Mouse (Mus musculus) retina, adult 2 months (tissue): Measurements from ENCODE around the gene Ddah1.

Source experiments
- DNase-seq: peaks from one replicate; pipeline ENCODE4 v3.0.0-alpha.2; 2012; ENCODE audit warnings: low read depth, low spot score

Gene Ddah1

GRCm38 (mm10) chr3:145764416-145764815, 5.9 kb downstream of the Ddah1 start:
- no peak for DNase-seq

GRCm38 (mm10) chr3:145768439-145768838, 10.0 kb downstream of the Ddah1 start:
- no peak for DNase-seq

- no peak for DNase-seq
Observed at GRCm38 (mm10) chr3:145773384-145773783, 14.9 kb downstream of the Ddah1 start.

GRCm38 (mm10) chr3:145774336-145774735, 15.9 kb downstream of the Ddah1 start:
- DNase-seq: no peak

DNA sequence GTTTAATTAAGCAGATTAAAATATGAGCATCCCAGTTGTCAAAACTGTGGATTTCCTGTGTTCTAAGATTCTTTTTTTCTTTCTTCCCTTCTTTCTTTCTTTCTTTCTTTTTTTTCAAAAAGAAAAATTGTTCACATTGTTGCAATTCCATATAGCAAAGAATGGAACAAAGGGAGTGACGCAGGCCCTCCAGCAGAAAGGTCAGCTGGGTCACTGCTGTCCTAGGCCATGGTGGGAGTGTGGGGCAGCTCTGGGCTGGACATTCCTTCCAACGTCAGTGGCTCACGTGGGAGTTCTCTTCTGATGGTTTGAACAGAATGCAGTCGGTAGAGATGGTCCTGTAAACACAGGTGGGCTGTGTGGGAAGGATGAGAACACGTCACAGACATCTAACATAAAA, 16.8 kb downstream of the Ddah1 start:
- no peak for DNase-seq

DNA sequence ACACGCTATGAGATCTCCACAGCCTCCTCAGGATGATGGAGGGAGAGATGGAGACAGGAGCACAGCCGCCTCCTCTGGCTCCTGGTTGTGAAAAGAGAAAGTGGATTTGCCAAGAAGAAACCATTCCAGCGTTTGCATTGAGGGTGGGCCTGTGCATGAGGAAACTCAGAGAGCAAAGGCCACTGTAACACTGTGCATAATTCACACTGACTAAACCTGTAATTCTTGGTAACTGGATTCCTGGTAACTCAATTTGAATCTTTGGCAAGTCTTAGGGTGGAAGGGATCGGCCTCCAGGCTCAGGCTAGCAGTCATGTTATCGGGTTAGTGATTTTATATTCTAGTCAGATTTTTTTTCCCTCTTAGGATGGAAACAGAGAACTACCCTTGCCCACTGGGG, 17.4 kb downstream of the Ddah1 start:
- no peak for DNase-seq

DNA sequence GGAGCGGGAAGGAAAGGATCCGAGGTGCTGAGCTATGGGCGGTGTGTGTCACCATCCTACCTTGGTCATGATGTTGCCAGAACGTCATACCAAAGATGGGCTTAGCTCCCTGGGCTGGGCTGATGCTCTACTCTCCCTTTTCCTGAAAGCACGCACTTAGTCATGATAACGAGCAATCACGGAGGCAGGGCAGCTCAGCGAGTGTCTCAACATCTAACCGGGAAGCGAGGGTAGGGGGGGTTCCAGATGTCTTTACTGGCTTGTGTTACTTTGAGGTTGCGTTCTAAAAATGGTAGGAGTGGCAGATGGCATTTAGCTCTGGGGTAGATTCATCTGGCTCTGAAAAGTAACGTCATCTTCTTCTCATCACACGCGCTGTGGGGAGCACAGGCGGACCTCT, 18.5 kb downstream of the Ddah1 start:
- DNase-seq: no peak

DNA sequence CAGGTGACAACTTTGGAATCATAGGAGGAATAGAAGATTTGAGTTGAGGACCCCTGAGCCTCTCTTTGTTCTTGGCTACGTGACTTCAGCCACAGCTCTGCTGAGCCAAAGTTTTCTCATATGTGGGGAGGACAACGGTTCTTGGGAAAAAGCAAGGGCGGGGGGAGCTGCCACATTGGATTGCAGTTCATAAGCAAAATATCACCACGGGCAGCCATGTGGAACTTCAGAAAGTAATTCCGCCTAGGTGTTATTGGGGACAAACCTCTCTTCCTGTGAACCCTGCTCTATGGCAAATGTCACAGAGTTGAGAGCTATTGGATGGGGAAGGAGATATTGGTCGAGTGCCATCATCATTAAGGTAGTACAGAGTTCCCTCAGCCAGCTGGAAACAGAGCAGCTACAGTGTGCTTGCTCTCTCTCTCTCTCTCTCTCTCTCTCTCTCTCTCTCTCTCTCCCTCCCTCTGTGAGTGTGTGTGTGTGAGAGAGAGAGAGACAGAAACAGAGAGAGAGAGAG, 20.0 kb downstream of the Ddah1 start:
- DNase-seq: no peak

- DNase-seq: no peak
Observed at GRCm38 (mm10) chr3:145779279-145779973, 21.0 kb downstream of the Ddah1 start.

DNA sequence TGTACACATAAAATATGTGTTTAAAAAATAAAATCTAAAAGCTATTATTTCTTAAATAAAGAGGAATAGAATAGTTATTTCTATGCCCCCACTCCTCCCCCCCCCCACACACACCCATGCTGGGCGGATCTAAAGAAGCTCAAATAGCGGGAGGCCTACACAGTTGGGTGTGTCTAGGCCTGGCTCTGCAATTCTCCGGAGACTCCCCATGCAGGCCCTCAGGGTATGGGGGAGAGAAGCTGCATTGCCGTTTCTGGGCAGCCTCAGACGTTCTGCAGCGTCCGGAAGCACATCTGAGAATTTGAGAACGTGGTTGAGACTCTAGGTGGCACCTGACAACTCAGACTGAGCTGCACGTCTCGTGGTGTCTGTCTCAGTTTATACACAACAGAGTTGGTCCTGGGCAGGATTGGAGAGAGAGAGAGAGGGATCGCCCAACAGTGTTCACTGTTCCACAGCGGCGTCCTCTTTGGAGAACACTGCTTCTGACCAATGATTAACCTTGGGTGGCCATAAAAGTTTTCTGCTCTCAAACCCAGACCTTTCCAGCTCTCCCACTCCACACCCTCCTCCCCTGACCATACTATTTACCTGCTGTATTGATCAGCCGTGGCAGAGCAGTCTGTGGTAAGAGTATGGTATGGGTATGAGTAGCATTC, 22.4 kb downstream of the Ddah1 start:
- DNase-seq: no peak

DNA sequence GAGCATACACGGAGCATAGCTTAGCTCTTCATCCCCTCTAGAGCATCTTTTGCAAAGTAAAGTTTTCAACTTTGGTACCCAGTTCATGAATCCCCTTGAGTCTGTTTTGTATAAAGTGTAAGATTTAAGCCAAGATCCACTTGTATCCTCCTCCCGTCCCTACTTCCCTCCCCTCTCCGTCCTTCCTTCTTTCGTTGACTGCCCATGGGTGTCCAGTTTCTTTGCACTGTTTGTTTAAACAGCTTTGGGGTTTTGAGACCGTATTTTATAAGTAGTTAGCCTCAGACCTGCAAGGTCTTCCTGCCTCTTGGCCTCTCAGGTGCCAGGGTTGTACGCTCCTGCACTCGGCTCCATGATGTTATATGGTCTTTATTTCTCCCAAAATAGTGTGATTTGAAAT, 26.8 kb downstream of the Ddah1 start:
- DNase-seq: no peak

DNA sequence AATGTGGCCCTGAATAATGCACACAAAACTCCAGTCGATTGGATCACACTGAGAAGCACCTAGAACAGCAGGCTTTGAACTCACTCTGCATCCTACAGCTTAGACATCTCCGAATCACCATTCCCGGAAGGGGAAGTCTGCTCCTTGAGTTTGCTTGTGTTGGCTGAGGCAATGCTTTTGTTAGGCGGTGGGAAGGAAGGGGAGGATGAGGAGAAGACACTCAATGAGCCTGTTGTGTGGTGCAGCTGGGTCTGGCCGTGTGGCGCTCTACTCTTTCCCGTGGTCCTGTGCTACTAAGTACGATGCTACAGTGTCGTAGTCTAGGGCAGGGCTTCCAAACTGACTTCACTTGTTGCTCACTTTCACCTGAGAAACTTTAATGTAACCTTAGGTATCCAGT, 28.8 kb downstream of the Ddah1 start:
- no peak for DNase-seq

GRCm38 (mm10) chr3:145789114-145789513, 30.6 kb downstream of the Ddah1 start:
- DNase-seq: no peak

DNA sequence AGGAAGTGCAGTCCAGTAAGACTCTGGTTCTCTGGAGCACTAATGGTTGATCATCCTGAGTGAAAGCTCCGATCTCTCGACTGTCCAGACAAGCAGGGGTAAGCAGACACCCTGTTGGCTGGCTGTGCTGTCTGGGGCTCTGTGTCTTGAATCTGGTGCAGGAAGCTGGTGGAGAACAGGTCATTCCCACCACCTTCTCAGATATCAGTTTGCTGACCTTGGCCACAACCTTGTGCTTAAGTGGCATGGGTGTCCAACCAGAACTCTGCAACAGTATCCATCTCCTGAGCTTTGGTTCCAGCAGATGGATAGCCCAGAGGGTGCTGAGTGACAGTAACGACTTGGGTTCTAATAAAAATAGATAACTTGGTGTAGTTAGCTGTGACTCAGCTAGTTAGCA, 31.8 kb downstream of the Ddah1 start:
- no peak for DNase-seq

DNA sequence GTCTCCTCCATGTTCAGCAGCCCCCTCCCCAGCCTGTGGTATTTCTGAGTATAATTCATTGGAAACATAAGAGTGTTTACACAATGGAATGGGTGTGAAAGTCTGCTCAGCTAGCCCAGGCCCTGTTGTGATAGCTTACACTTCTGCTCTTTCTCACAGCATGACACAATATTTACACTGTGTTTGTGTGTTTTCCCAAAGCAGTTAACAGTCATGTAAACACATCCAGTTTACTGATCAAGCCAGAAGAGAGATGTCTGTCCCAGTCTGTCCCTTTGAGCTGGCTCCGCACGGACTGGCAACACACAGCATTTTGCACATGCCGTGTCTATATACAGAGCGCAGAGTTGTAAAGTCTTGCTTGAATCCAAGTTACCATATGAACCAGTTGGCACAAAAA, 32.2 kb downstream of the Ddah1 start:
- DNase-seq: no peak

- no peak for DNase-seq
Observed at GRCm38 (mm10) chr3:145794355-145794754, 35.9 kb downstream of the Ddah1 start.

DNA sequence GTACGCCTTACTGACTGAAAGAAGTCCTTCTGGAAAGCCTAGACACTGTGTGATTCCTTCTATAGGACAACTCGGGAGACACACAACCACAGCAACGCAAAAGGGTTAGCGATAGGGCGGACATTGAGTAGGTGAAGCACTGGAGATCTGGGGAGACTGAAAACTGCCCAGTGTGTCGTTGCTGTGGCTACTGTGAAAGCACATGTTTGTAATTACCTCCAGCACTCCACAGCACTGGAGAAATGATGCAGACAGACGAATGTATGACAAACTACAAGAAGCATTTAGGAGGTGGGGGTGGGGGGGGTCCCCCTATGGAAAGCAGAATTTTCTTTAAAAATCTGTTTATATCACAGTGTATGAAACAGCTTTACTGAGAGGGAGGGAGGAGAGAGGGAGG, 37.4 kb downstream of the Ddah1 start:
- no peak for DNase-seq

GRCm38 (mm10) chr3:145798042-145798441, 39.6 kb downstream of the Ddah1 start:
- no peak for DNase-seq

DNA sequence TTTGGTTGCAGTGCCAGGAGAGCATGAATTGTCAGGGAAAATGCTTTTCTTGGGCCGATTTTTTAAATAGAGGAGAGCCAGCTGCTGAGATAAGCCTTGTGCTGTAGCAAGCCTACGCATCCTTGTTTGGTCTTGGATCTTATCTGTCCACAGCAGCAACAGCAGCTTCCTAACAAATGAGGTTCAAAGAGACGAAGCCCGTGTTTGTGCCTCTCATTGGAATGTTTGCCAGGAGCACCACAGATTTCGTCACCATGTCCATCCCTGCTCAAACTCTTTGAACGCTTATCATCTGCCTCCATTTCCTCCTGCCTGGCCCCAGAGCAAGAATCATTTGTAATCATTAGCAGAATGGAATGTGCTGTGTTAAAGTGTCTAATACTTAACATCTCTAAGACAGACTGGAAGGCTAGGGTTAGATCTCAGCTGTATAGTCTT, 40.3 kb downstream of the Ddah1 start:
- no peak for DNase-seq

DNA sequence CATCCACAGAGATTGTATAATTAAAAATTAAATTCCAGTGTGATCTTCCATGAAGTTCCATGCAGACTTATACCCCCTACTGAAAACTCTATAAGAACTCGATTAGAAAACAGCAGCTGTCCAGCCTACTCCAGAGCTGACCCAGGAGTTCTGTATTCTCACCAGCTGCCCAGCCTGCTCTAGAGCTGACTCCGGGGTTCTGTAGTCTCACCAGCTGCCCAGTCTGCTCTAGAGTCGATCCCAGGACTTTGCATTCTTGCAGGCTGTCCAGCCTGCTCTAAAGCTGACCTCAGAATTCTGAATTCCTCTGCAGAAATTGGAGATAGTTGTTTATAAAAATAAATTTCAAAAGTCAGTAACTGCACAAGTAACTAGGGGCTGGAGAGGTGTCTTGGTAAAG, 40.9 kb downstream of the Ddah1 start:
- no peak for DNase-seq

GRCm38 (mm10) chr3:145802106-145802505, 43.6 kb downstream of the Ddah1 start:
- DNase-seq: no peak

DNA sequence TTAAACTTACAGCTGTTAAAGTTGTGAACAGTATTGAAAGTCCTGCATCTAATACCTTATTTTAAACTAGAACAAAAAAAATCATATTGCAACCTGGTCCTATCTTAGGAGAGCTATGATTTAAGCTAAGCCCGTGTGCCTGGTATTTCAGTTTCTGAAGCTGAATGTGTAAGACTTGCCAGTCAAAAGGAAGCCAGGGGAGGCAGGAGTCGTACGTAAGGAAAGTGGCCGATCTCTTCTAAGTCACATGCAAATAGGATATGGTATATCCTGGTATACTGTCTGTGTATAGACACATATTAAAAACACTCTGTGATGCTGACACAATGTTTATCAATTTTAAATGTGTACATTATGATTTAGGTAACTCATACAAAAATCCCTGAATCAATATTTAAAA, 47.4 kb downstream of the Ddah1 start:
- no peak for DNase-seq

DNA sequence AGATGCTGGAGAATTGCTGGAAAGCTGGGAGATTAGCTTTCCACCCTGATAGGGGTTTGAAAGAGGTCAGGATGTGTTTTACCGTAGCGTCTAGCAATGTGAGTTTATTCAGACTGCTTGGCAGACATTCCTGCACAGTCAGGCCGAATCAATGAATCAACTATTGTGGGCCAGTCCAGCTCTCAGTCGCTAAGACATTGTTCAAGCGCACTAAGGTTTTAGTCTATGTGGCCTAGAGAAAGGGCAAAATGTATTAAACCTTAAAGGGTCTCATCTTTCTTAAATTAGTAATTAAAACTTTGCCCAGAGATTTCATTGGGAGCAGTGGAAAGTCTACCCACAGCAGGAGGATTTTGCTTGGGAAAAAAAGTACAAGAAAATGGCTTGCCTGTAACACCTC, 48.0 kb downstream of the Ddah1 start:
- no peak for DNase-seq
